11 mouse cellular contexts compared by ENCODE assay signal in the genomic region with DNA sequence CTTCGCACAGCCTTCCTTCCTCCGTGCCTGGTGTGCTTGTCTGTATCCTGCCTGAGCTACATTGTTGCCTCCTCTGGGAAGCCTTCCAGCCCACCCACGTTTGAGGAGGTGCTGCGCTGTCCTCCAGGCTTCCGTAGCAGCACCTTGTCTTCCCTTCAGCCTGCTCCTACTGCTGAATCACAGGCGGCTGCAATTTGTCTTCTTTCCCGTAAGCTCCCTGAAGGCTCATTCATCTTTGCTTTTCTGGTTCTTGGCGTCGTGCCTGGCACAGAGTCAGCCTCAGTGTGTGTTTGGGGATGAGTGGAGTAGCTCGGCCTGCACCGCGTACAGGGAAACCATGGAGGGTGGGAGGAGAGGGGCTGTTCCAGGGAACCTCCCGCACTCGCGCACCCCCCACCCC. TPM values are rescaled to one million over a fixed set of nuclear protein-coding genes. Genes with fewer than 3 reads are reported as not detected.
DNase-seq lines count a peak whose midpoint lies in the region; ATAC-seq and TF ChIP-seq lines count a peak whose summit lies in the region.
"Had no signal": no experiment of that assay in that cellular context is flagged by ENCODE, and none has a peak within 500 bp of the region (broad histone marks: within the 10 kb centered on the region; RNA-seq: fewer than 3 reads in every experiment).

No protein-coding gene starts in this region.

- no peaks in the 10 kb centered on the region for H3K36me3 ChIP-seq in heart, embryonic 12.5 days
- no peaks in the 10 kb centered on the region for H3K36me3 ChIP-seq in stomach, postnatal 0 days (ENCODE audit: control insufficient read depth, insufficient read depth, low read length)
- H3K36me3 ChIP-seq: limb, embryonic 15.5 days had no signal

- H3K9me3 ChIP-seq in heart, embryonic 12.5 days (replicated peaks), result no peaks in the 10 kb centered on the region
- no peaks in the 10 kb centered on the region for H3K9me3 ChIP-seq in stomach, postnatal 0 days (ENCODE audit: control insufficient read depth, low read length)
- H3K9me3 ChIP-seq: limb, embryonic 15.5 days had no signal

- peaks cover 69% of the 10 kb centered on the region for H3K27me3 ChIP-seq in heart, embryonic 12.5 days (replicated peaks)
- no peaks in the 10 kb centered on the region for H3K27me3 ChIP-seq in stomach, postnatal 0 days (ENCODE audit: control insufficient read depth, insufficient read depth, low read length)

- WGBS in heart, embryonic 12.5 days, result 16% methylated on average over 15 of the region's 15 CpGs
- WGBS in stomach, postnatal 0 days, result 8% methylated on average over 15 of the region's 15 CpGs

- peaks cover 35% of the 10 kb centered on the region for H3K4me1 ChIP-seq in heart, embryonic 12.5 days (replicated peaks)
- 0 out of 2 replicates have a peak, but pooled peaks cover 3% of the 10 kb centered on the region for H3K4me1 ChIP-seq in stomach, postnatal 0 days (replicated peaks; ENCODE audit: control insufficient read depth, insufficient read depth)

- H3K4me3 ChIP-seq in heart, embryonic 12.5 days, result no peak overlapping the region
- H3K4me3 ChIP-seq in stomach, postnatal 0 days (ENCODE audit: low read depth, low read length), result 0 out of 2 replicates have a peak overlapping the region, but pooled peaks have one; percentile 1
- H3K4me3 ChIP-seq: erythroblast, embryonic 14.5 days; limb, embryonic 15.5 days had no signal

- no peak for ATAC-seq in heart, embryonic 12.5 days (ENCODE audit: insufficient number of reproducible peaks, low FRiP score)
- ATAC-seq in stomach, postnatal 0 days (ENCODE audit: low FRiP score, low TSS enrichment), result no peak

- H3K9ac ChIP-seq in heart, embryonic 12.5 days, result no peak overlapping the region
- H3K9ac ChIP-seq in stomach, postnatal 0 days (ENCODE audit: low read length), result no peak overlapping the region
- H3K9ac ChIP-seq: limb, embryonic 15.5 days had no signal

- no peak for TF ChIP-seq EP300 in stomach, postnatal 0 days (optimal IDR thresholded peaks at IDR 0.05)

- no peak overlapping the region for H3K4me2 ChIP-seq in heart, embryonic 12.5 days
- H3K4me2 ChIP-seq in stomach, postnatal 0 days (replicated peaks; ENCODE audit: low read depth), result no peak overlapping the region
- H3K4me2 ChIP-seq: limb, embryonic 15.5 days had no signal

- TF ChIP-seq CTCF in stomach, postnatal 0 days (IDR thresholded peaks at IDR 0.05; ENCODE audit: low read depth), result no peak

- H3K27ac ChIP-seq in heart, embryonic 12.5 days (ENCODE audit: poor library complexity, severe bottlenecking), result no peak overlapping the region
- H3K27ac ChIP-seq in stomach, postnatal 0 days (replicated peaks), result no peak overlapping the region
- H3K27ac ChIP-seq: limb, embryonic 15.5 days had no signal

- DNase-seq in heart, adult 11 months, result peak; percentile 91
- DNase-seq in urinary bladder, postnatal 14 days (ENCODE audit: low spot score), result peak; percentile 28
- no peak for DNase-seq in urinary bladder, postnatal 4 days (ENCODE audit: low spot score in 2 of 2)
- peak; percentile 56 to 82 for DNase-seq in layer of hippocampus, adult 18-20 months (ENCODE audit: low spot score in 2 of 2)
- DNase-seq in stomach, postnatal 0 days (ENCODE audit: low spot score), result peak; percentile 55
- no peak for DNase-seq in thymus, postnatal 0 days (ENCODE audit: low spot score)
- DNase-seq in gastrocnemius, postnatal 25 days, result no peak

RNA-seq across cellular contexts. Expression of a gene that starts 12.4 kb away (rescaled TPM):
- polyA plus RNA-seq in heart, embryonic 12.5 days (2016; fragmentation: Nextera tagmentation; extraction: Ambion mirVana), result not detected in 2 replicates
- total RNA-seq in layer of hippocampus, adult 18-20 months (2021), result 1 to 10 TPM; 7.9 TPM
- polyA plus RNA-seq in stomach, postnatal 0 days (2015; fragmentation: Nextera tagmentation; extraction: Ambion mirVana), result 0.53 and 0.58 TPM in 2 replicates
- 0.05 TPM in 2 replicates for polyA plus RNA-seq in thymus, postnatal 0 days (2015; fragmentation: Nextera tagmentation; extraction: Ambion mirVana)
- not detected for total RNA-seq in gastrocnemius, postnatal 25 days (2021)
- total RNA-seq: MEL had no signal
- polyA plus RNA-seq: erythroblast, embryonic 14.5 days; limb, embryonic 15.5 days had no signal

RNA-seq across cellular contexts. Expression of a gene that starts 31.0 kb away (rescaled TPM):
- 28.9 and 29.3 TPM in 2 replicates for polyA plus RNA-seq in heart, embryonic 12.5 days (2016; fragmentation: Nextera tagmentation; extraction: Ambion mirVana)
- 10 to 100 TPM; 72.9 to 75.1 TPM for total RNA-seq in layer of hippocampus, adult 18-20 months (2021)
- 10.1 and 10.8 TPM in 2 replicates for polyA plus RNA-seq in stomach, postnatal 0 days (2015; fragmentation: Nextera tagmentation; extraction: Ambion mirVana)
- 18.8 and 20.1 TPM in 2 replicates for polyA plus RNA-seq in thymus, postnatal 0 days (2015; fragmentation: Nextera tagmentation; extraction: Ambion mirVana)
- total RNA-seq in gastrocnemius, postnatal 25 days (2021), result 10 to 100 TPM; 22.7 to 32.3 TPM

RNA-seq across cellular contexts. Expression of a gene that starts 43.3 kb away (rescaled TPM):
- polyA plus RNA-seq in heart, embryonic 12.5 days (2016; fragmentation: Nextera tagmentation; extraction: Ambion mirVana), result not detected in 2 replicates
- total RNA-seq in layer of hippocampus, adult 18-20 months (2021), result 10 to 100 TPM; 34.9 to 35.3 TPM
- polyA plus RNA-seq in stomach, postnatal 0 days (2015; fragmentation: Nextera tagmentation; extraction: Ambion mirVana), result 0.72 and 0.74 TPM in 2 replicates
- 0.05 and 0.13 TPM in 2 replicates for polyA plus RNA-seq in thymus, postnatal 0 days (2015; fragmentation: Nextera tagmentation; extraction: Ambion mirVana)
- not detected for total RNA-seq in gastrocnemius, postnatal 25 days (2021)
- polyA plus RNA-seq: erythroblast, embryonic 14.5 days; limb, embryonic 15.5 days had no signal

Comparison
In these comparisons a context has a peak if more than half of its experiments do, and no peak if none do; other contexts are left out.
1. DNase-seq: peak in heart, adult 11 months (single experiment), urinary bladder, postnatal 14 days (single experiment), layer of hippocampus, adult 18-20 months (2 of 2) and stomach, postnatal 0 days (single experiment); none in urinary bladder, postnatal 4 days (0 of 2), thymus, postnatal 0 days (single experiment) and gastrocnemius, postnatal 25 days (single experiment).